Mouse (Mus musculus): ENCODE data around the gene Olfm2. TPM values are rescaled to one million over a fixed set of nuclear protein-coding genes. Genes with fewer than 3 reads are reported as not detected.

Gene Olfm2
- polyA plus RNA-seq, 1 experiment, result 3.6 TPM

GRCm38 (mm10) chr9:20689403-20689802 is 56.7 kb downstream of the Olfm2 start:
- Histone ChIP-seq H3K4me3 (ENCODE audit: insufficient read depth, low read length) (no peak overlapping the region), H3K27ac (ENCODE audit: insufficient read depth, low read length) (no peak overlapping the region), H3K4me1 (ENCODE audit: control insufficient read depth, insufficient read depth, low read length) (no peaks in the 10 kb centered on the region)
- TF ChIP-seq POLR2A (IDR thresholded peaks at IDR 0.05; ENCODE audit: low read depth, low read length) (no peak), CTCF (IDR thresholded peaks at IDR 0.05; ENCODE audit: borderline replicate concordance, insufficient read depth, low read length) (no peak)

DNA sequence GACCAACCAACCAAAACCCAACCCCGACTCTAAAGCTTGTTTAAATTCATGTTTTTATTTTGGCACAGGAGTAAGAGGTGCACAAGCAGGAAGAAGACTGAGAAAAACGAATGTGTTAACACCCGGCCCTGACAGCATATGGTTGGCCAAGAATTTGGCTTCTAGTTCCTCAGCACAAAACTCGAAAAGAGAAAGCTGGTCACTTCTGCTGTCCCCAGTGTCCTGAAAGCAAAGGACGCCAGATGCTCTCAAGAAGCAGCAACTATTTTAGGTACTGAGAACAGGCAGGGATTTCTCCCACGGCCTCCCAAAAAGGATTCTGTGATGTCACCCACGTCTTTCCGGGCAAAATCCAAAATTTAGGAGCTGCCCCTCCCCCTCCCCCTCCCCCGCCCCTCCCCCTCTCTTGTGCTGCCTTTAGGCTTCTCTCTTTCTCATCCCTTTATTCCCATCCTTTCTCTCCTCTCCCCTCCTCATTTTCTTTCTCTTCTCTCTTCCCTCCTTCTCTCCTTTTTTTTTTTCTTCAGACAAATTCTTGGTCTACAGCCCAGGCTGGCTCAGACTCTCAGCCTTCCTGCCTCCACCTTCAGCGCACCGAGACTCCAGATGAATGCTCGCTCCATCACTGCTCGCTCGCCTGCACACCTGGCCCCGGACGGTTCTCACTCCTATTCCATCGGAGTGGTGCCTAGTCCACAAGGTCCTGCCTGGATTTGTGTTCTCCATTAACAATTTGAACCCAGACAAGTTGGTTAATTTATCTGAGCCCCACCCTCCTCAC is 60.9 kb downstream of the Olfm2 start:
- Histone ChIP-seq H3K4me1 (ENCODE audit: control insufficient read depth, insufficient read depth, low read length) (no peaks in the 10 kb centered on the region), H3K4me3 (ENCODE audit: insufficient read depth, low read length) (no peak overlapping the region), H3K27ac (ENCODE audit: insufficient read depth, low read length) (no peak overlapping the region)
- TF ChIP-seq CTCF (IDR thresholded peaks at IDR 0.05; ENCODE audit: borderline replicate concordance, insufficient read depth, low read length), result no peak
- no peak for TF ChIP-seq POLR2A (IDR thresholded peaks at IDR 0.05; ENCODE audit: low read depth, low read length)

DNA sequence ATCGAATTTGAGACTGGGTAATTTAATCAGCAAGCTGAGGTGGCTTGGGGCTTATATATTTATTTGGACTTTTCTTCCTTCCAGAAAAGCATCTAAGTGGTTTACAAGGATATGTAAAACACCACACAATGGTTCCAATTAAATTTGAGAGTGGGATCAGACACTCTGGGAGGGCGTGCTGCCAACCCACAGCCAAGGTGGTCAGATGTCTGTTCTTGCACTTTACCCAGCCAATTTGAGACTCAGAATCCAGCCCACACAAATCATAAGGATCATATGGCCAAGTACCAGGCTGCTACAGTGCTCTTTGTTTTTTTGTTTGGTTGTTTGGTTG is 63.8 kb downstream of the Olfm2 start:
- TF ChIP-seq CTCF (IDR thresholded peaks at IDR 0.05; ENCODE audit: borderline replicate concordance, insufficient read depth, low read length), result no peak
- Histone ChIP-seq H3K27ac (ENCODE audit: insufficient read depth, low read length) (no peak overlapping the region), H3K4me3 (ENCODE audit: insufficient read depth, low read length) (no peak overlapping the region), H3K4me1 (ENCODE audit: control insufficient read depth, insufficient read depth, low read length) (no peaks in the 10 kb centered on the region)

- Histone ChIP-seq H3K4me1 (ENCODE audit: control insufficient read depth, insufficient read depth, low read length) (no peaks in the 10 kb centered on the region), H3K27ac (ENCODE audit: insufficient read depth, low read length) (no peak overlapping the region), H3K4me3 (ENCODE audit: insufficient read depth, low read length) (no peak overlapping the region)
- TF ChIP-seq CTCF (IDR thresholded peaks at IDR 0.05; ENCODE audit: borderline replicate concordance, insufficient read depth, low read length) (no peak), POLR2A (IDR thresholded peaks at IDR 0.05; ENCODE audit: low read depth, low read length) (no peak)
Measured at GRCm38 (mm10) chr9:20681546-20682388, 64.4 kb downstream of the Olfm2 start.

- Histone ChIP-seq H3K27ac (ENCODE audit: insufficient read depth, low read length) (no peak overlapping the region), H3K4me3 (ENCODE audit: insufficient read depth, low read length) (no peak overlapping the region), H3K4me1 (ENCODE audit: control insufficient read depth, insufficient read depth, low read length) (no peaks in the 10 kb centered on the region)
- no peak for TF ChIP-seq POLR2A (IDR thresholded peaks at IDR 0.05; ENCODE audit: low read depth, low read length)
- no peak for TF ChIP-seq CTCF (IDR thresholded peaks at IDR 0.05; ENCODE audit: borderline replicate concordance, insufficient read depth, low read length)
Measured at GRCm38 (mm10) chr9:20680378-20680958, 65.7 kb downstream of the Olfm2 start.

GRCm38 (mm10) chr9:20677892-20678291 is 68.3 kb downstream of the Olfm2 start:
- Histone ChIP-seq H3K4me1 (ENCODE audit: control insufficient read depth, insufficient read depth, low read length) (no peaks in the 10 kb centered on the region), H3K27ac (ENCODE audit: insufficient read depth, low read length) (no peak overlapping the region), H3K4me3 (ENCODE audit: insufficient read depth, low read length) (no peak overlapping the region)
- no peak for TF ChIP-seq POLR2A (IDR thresholded peaks at IDR 0.05; ENCODE audit: low read depth, low read length)

- Histone ChIP-seq H3K4me3 (ENCODE audit: insufficient read depth, low read length) (no peak overlapping the region), H3K27ac (ENCODE audit: insufficient read depth, low read length) (no peak overlapping the region)
- TF ChIP-seq CTCF (IDR thresholded peaks at IDR 0.05; ENCODE audit: borderline replicate concordance, insufficient read depth, low read length) (no peak), POLR2A (IDR thresholded peaks at IDR 0.05; ENCODE audit: low read depth, low read length) (no peak)
Measured at GRCm38 (mm10) chr9:20672047-20672446, 74.1 kb downstream of the Olfm2 start.

DNA sequence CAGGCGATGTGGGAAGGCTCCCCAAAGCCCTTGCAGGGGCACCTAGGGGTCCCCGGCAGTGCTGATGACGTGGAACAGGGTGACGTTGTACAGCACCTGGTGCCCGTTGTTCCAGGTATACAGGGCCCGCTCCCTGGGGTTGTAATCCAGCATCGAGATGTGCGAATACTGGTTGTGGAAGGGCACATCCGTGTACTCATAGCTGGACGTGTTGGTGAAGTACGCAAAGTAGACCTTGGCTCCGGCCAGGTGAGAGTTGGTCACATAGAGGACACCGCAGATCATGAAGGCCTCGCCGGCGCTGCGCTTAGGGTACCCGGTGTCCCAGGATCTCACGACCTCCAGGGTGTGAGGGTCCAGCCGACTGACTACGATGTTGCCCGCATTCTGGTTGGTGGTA is 78.1 kb downstream of the Olfm2 start:
- H3K27ac ChIP-seq (ENCODE audit: insufficient read depth, low read length), result no peak overlapping the region
- TF ChIP-seq POLR2A (IDR thresholded peaks at IDR 0.05; ENCODE audit: low read depth, low read length), result no peak
- TF ChIP-seq CTCF (IDR thresholded peaks at IDR 0.05; ENCODE audit: borderline replicate concordance, insufficient read depth, low read length), result no peak
- no peak overlapping the region for H3K4me3 ChIP-seq (ENCODE audit: insufficient read depth, low read length)
- H3K4me1 ChIP-seq (ENCODE audit: control insufficient read depth, insufficient read depth, low read length), result no peaks in the 10 kb centered on the region

More at GRCm38 (mm10) chr9:20672047-20672446, 74.1 kb downstream of the Olfm2 start:
- H3K4me1 ChIP-seq (ENCODE audit: control insufficient read depth, insufficient read depth, low read length), result no peaks in the 10 kb centered on the region

DNA sequence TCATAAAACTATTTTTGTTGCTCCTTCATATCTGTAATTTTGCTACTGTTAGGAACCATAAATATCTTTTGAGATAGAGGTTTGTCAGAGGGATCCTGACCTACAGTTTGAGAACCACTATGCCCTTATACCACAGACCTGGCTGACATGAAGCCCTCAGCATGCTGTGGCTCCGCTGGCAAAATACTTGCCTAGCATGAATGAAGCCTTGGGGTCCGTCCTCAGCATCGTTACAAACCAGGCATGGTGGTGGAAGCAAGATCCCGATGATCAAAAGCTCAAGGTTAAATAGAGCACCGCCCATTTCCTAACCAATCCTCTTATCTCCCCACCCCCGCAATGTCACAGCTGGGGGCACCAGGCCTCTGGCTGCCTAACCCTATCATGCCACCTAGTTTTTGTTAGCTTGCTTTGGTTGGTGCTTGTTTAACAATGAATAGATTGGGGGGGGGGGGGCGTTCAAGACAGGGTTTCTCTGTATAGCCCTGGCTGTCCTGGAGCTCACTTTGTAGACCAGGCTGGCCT is 79.6 kb downstream of the Olfm2 start:
- TF ChIP-seq POLR2A (IDR thresholded peaks at IDR 0.05; ENCODE audit: low read depth, low read length) (no peak), CTCF (IDR thresholded peaks at IDR 0.05; ENCODE audit: borderline replicate concordance, insufficient read depth, low read length) (no peak)
- H3K4me3 ChIP-seq (ENCODE audit: insufficient read depth, low read length), result no peak overlapping the region
- H3K4me1 ChIP-seq (ENCODE audit: control insufficient read depth, insufficient read depth, low read length), result no peaks in the 10 kb centered on the region
- no peak overlapping the region for H3K27ac ChIP-seq (ENCODE audit: insufficient read depth, low read length)

DNA sequence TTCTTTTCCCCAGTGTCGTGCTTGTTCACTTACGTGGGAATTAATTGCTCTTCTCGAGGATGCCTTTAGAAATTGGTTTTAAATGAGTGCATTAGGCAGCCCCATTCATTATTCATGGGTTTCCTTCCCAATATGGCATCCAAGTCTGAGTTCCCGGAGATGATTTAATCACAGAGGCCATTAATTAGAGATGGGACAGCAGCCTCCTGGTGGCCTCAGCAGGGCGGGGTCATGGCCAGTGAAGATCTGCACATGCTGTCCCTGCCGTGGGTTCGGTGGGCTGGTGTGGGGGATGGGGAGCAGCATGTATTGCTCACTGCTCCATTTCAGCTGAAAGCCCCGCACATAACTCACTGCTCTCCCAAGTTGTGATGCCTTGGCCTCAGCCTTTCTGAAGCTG is 80.2 kb downstream of the Olfm2 start:
- no peak for TF ChIP-seq CTCF (IDR thresholded peaks at IDR 0.05; ENCODE audit: borderline replicate concordance, insufficient read depth, low read length)
- TF ChIP-seq POLR2A (IDR thresholded peaks at IDR 0.05; ENCODE audit: low read depth, low read length), result no peak
- no peak overlapping the region for H3K4me3 ChIP-seq (ENCODE audit: insufficient read depth, low read length)
- no peaks in the 10 kb centered on the region for H3K4me1 ChIP-seq (ENCODE audit: control insufficient read depth, insufficient read depth, low read length)
- no peak overlapping the region for H3K27ac ChIP-seq (ENCODE audit: insufficient read depth, low read length)

All from embryonic fibroblast, embryonic 13.5 days (primary cell).